Mouse (Mus musculus) kidney, adult 18-20 months (tissue): ENCODE measurements around the gene Atmin.
A peak's percentile ranks its signal among the peaks of the same experiment; 100 is the strongest.

Experiments used
- DNase-seq: peaks from one replicate; pipeline ENCODE4 v3.0.0; 2021

Atmin gene

DNA sequence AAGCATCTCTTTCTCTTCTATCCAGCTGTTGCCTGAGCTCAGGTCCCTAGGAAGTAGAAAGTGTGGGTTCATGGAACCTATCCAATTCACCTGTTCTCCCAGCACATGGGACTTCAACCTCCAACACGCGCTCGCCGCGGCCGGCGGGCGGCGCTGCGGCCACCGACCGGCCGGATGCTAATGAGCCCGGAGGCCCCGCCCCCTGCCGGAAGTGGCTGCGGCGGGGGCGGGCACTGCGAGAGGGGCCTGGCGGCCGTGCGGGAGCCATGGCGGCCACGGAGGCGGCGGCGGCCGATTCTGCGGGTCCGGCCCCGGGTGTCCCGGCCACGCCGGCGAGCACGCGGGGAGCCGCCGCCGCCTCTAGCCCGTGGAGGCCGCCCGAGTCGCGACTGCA is at the start of gene Atmin:
TSS of gene Atmin (plus strand) at position 233 of the 394 bp plus-strand sequence.
- DNase-seq: peak; percentile 88

DNA sequence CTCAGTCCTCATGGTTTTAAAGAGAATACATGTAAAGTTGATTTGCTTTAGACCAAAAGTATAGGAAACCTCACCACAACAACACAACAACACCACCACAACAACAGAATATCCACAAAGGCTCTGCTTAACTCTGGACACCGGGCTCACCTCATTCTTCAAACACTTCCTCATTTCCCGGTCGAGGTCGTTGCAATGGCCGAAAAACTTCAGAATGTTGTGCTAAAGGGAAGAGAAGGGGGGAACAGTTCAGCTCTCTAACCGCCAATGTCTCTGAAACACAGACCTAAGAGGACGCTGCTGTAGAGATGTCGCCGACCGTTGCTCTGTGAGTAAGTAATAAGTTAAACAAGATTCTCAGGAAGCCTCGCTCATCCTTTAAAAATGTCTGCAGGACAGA is 49.3 kb upstream of the Atmin start:
- DNase-seq: no peak

DNA sequence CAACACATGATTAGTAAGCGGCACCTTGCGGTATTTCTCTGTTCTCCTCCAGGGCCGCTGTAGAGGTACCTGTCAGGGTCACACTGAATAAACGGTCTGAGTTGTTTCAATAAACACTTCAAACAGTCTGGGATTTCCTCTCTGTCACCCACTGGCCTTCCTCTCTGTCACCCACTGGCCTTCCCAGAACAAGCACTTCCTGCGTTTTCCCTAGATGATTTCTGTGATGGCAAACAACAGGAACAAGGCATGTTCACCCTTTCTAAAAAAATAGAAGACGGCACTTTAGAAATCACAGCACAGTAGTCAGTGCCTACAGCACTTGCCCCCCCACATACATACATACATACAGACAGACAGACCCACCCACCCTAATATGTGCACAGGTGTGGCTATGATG is 47.7 kb upstream of the Atmin start:
- no peak for DNase-seq

DNA sequence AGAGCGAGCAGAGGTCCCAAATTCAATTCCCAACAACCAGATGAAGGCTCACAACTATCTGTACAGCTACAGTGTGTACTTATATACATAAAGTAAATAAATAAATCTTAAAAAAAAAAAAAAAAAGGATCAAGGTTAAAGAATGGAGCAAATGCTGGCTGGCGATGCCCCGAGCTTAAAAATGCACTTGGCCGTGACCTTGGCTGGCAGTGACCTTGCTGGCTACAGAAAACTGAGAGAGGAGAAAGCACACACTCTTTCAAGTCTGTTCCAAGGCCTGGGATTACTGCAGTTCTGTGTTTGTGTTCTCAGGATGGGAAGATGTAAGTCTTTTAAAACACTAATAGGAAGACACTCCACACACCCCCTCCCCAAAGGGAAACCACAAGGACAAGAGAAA is 38.5 kb upstream of the Atmin start:
- no peak for DNase-seq

DNA sequence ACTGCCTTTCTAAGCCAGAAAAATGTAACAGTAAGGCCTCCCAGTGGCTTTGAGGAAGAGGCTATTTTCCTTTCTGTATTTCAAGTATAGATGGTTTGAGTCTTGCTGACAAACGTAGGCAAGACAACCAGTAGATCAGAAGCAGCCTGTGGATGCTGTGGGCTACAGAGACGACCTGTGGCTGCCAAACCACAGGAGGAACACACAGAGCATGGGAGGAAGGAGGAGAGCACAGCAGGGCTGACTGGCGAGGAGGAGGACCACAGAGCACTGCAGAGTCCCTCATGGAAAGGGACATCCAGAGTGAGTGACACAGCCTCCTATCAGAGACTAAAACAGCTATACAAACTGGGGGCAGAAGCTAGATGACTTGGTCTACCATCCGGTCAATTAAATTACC is 37.9 kb upstream of the Atmin start:
- DNase-seq: no peak

DNA sequence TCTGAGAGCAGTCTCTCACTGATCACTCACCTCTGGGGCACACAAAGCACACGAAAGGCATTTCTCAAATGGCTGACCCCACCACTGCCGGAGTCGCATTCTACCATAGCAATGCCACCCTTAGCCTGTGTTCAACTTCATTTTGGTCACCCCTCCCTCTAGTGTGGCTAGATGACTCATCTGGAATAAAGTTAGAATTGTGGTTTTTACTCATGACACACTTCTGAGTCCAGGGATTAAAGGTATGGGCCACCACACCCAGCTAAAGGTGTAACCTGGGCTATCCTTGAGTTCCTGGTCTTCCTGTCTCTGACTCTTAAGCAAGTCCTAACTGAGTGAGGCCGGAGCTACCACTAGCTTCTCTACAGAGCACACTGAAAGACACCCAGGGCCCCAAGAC is 37.4 kb upstream of the Atmin start:
- no peak for DNase-seq

DNA sequence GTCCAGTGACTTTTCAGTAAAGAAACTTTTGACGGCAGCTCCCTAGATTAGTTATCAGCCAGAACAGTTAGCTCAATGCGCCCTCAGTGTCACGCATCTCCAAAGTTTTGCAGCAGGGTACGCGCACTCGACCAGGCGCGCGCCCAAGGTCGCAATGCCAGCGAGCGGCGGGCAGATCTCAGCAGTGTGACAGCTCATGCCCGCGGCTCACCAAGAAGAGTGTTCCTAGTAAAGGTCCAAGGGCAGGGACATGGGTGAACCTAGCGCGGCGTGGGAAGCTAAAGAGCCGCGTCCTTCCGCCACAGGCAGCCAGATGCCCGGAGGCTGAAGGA is 22.2 kb upstream of the Atmin start:
- DNase-seq: no peak

DNA sequence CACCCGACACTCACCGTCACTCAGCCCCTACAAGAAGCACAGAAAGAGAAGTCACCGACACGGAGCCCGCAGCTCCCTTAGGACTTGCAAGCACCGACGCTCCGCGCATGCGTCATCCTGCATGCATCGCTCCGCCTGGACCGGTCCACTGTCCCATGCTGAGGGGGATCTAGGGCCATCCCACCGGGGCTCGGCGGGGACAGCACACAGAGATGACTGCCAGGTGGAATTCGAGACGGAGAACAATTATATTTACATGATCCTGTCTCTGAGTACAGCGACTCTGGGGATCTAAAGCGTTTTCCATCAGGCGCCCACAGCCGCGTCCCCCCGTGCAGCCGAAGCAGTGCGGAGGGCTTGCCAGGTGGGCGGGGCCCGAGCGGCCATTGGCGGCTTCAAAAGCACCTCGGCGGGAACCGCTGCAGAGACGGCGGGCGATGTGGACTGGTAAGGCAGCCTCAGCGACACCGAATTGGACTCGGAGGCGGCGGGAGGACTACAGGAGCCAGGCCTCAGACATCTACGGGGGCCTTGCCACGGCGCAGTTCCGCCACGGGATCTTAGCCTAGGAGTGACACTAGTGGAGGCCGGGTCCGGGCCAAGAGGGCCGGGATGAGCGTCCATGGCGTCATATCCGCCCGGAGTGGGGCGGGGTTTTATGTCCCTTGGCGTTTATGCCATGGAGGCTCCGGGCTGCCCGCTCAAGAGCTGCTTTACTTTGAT is 21.7 kb upstream of the Atmin start, which contains the start of the genes Cmc2 and Cenpn:
TSS of gene Cmc2 (minus strand) at position 119 of the 723 bp plus-strand sequence.
TSS of gene Cenpn (plus strand) at position 394 of the 723 bp plus-strand sequence.
- DNase-seq: peak; percentile 96

DNA sequence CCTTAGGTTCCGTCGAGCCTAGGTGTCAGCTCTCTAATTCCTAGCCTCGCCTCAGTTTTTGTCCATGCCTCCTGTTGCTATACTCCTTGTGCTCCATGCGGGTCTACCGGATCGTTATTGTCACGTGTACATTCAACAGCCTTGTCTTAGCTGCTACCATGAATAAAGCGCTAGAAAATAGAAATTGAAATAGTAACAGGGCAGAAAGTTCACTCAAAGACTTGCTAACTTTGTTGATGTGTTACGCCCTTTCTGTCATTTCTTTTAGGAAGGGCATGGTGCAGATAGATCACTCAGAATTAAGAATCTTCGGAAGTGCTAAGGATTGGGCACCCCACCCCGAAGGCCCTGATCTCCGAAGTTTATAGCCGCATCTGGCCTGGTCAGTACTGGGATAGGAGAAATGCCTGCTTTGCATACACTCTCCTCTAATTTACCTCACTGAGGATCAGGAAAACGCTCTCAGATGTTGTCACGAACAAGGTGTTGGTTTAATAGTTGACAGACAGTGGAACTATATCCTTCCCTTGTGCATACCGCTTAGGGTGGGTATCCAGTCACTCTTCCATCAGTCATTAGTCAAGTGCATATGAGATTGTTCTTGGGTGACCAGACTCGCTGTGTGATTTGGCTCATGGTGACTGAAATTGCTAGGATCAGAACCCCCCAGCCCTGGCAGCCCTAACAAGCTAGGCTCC is 21.0 kb upstream of the Atmin start:
- DNase-seq: peak; percentile 4

DNA sequence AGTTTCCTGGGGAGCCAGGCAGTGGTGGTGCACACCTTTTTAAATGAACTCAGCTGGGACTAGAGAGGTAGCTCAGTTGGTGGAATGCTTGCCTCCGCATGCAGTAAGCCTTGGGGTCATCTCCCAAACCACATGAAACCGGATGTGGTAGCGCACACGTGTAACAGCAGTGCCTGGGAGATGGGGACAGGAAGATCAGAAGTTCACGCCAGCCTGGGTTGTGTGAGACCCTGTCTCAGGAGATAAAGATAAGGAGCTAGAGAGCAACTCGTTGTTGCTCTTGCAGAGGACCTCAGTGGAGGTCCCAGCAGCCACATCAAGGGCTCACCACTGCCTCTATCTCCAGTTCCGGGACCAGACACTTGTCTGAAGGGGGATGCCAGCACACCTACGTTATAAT is 19.7 kb upstream of the Atmin start:
- no peak for DNase-seq

DNA sequence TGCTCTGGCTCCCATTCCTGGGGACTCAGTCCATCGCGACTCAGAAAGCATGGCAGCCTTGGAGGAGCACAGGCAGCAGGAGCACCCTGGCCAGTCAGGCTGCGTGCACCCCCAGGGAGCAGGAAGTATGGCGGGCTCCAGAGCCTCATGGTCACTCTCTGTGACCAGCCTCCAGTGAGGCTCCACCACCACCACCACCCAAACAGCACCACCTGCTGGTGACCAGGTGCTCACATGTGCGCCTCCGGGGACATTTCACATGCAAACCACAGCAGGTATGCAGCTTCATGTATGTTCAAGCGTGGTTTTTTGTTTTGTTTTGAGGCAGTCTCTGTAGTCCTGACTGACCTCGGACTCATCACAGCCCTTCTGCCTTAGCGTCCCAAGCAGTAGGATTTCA is 15.3 kb upstream of the Atmin start:
- peak; percentile 49 for DNase-seq

DNA sequence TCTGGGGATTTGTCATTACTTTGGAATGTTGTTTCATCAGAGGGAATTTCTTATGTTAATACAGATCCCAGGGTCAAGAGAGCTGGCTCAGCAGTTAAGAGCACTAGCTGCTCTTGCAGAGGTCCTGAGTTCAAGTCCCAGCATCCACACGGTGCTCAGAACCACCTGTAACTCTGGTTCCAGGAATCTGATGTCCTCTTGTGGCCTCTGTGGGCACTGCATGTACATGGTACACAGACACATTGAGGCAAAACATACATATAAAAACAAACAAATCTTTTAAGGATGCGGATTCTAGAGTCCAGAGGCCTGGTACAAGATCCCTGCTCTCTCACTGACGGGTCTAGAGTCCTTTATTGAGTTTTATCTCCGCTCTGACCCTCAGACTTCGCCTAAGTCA is 14.6 kb upstream of the Atmin start:
- DNase-seq: no peak

DNA sequence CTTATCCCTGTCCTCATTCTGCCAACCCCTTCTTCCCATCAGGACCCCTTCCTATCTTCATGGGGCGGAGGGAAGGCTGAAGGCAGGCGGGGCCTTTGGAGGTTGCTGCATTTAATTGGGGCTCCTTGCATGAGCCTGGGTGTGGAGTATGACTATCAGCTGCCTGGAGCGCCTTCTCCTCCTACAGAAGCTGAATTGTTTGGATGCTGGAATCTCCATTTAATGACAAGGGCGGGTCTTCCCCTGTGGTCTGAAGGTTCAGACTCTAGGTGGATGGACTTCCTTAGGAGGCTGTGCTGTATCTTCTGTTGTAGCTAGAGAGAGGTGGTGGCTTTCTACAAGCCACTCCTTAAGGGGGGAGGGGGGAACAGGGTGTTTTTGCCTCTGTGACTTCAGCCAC is 8.2 kb upstream of the Atmin start:
- no peak for DNase-seq

DNA sequence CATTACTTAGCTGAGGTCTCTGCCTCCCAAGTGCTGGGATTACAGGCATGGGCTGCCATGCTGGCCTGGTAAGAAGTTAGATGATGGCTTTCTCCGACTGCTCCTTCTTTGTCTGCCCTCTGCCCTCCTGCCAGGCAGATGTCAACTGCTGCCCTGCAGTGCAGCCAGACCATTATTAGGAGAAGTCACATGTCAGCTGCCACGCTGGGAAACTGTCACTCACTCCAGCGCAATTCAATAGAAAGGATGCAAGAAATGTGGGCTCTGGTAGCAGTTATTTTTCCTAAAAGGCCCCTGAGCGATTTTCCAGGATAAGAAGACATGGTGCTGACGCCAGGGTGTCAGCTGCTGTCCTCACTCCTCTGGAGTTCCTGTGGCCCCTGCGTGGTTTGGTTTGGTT is 7.7 kb upstream of the Atmin start:
- DNase-seq: no peak

DNA sequence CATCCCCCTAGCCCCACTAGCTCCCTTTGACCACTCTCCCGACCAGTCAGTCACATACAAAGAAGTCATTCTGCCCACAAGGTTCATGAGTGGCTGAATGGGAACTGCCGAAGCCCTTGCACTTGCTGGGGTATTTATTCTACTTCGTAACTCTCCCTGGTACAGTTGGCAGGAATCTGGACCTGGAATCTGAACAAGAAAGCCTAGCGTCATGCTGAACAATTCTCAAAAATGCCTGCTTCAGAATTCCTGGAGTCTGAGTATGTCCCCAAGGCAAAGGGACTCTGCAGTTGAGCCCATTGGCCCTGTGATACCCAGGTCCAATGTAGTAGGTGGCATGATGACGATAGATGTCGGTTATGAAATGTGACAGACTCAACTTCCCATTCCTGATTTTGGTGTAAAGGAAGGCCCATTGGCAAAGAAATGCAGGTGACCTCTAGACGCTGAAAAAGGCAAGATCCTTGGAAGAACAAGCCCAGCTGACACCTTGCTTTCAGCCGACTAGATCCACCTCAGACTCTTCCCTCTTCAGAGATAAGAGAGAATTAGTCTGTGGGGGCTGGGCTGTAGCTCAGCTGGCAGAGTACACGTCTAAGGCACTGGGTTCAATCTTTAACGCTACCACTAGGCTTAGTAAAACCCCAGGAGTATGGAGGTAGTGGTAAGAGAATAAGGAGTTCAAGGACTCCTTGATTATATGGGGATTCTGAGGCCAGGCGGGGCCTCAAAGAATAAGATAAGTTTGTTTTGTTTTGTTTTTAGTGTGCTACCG is 722 bp upstream of the Atmin start:
- DNase-seq: no peak

DNA sequence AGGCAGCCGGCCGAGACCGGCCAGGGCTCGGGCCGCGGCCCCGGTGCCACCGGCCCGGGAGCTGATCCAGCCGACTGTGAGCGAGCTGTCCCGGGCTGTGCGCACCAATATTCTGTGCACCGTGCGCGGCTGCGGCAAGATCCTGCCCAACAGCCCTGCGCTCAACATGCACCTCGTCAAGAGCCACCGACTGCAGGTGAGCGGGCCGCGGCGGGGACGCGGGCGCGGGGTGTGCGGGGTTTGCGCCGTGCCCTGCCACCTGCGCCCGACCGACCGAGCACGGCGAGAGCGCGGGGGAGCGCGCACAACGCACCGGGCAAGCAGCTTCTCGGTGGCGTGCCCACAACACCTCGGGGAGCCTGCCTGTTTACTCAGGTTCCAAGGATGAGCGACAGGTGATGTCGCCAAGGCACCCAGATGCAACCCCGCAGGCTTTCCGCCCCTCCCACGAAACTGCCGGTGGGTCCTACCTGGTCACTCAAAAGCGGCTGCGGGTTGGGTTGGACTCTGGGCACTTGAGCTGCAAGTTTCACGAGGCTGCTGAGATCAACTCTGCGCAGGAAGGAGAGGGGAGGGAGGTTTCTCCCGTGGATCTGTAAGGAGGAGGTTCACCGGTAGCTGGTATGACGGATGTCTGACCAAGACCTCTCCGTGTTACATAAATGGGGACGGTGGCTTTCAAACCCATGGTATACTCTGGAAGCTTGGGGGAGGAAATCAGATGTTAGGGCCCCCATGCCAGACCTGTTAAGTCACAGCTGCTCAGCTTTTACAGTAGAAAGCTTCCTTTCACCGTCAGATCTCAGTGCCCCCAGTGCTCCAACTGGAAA is 577 bp downstream of the Atmin start:
- peak; percentile 47 for DNase-seq

DNA sequence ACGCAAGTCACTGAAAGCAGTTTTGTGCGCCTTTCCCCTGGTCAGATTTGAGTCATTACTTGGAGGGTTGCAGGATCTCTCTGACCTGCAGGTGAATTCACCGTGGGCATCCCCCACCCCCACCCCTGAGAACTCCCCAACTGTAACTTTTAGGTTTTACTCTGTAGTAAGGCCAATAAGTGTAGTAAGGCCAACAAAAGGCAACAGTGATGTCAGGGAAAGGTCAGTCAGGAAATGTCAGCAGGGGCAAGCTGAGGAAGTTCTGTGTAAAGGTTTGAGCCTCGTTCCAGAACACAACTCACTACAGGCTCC is 1.1 kb downstream of the Atmin start:
- no peak for DNase-seq

DNA sequence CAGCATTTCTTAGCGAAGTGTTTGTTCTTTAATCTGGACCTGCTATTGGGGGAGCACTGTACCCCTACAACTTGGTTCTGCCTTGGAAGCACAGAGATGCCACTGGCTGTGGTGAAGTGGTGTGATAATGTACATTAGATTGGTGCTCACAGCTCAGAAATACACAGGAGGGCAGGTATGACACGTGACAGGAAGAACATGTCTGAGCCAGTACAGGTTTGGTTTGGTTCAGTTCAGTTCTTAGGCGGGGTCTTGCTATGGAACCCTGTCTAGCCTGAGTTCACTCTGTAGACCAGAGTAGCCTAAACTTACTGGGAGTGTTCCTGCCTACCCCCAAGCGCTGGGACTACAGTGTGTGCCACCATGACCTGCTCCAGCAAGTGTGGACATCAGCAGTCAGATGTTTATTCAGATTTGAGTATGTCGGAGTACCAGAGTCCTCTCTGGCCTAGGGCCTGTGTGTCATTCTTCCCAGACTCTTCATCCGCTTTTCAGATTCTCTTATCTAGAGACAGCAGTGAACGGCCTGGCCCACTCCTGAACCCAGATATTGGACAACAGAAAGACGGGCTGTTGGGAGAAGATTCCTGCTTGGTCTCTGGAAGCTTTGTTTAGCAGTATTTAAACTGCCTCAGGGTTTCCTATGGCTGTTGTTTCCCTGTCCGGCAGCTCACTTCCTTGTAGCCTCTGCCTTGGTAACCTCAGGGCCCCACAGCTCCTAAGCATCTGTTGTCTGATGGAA is 2.1 kb downstream of the Atmin start:
- DNase-seq: no peak

DNA sequence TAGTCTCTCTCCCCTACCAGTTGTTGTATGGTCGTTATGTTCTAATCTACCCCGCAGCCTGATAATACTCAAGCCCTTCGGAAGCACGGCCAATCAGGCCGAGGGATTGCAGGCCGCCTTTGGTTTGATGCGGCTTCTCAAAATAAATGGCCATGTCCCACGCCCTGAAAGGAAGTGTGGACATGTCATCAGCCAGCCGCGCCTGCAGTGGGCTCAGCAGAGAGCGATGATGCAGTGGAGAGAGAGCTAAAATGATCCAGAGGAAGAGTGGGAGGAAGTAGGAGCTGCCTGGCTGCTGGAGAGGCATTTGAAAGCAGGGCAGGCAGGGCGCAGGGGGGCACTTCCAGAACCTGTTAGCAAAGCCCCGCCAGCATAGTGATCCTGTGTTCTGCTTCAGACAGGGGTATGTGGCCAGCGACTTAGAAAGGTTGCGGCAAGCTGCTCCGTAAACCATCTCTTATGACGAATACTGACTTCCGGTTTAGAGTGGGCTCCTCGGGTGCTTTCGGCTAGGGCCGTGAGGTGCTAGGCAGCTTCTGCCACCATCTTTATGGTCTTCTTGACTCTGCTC is 3.2 kb downstream of the Atmin start:
- no peak for DNase-seq

DNA sequence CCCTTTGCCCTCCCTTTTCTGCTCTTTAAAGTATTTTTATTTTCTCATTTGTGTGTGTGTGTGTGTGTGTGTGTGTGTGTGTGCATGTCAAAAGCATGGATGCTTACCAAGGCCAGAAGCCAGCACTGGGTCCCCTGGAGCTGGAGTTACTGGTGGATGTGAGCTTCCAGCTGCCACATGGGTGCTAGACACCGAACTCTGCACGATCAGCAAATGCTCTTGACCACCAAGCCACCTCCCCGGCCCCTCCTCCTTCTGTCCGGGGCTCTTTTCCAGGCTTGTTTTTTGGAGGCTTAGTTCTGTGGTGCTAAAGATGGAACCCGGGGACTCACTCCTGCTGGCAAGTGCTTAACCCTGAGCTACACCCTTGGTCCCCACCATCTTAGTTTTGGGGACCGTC is 3.7 kb downstream of the Atmin start:
- no peak for DNase-seq

DNA sequence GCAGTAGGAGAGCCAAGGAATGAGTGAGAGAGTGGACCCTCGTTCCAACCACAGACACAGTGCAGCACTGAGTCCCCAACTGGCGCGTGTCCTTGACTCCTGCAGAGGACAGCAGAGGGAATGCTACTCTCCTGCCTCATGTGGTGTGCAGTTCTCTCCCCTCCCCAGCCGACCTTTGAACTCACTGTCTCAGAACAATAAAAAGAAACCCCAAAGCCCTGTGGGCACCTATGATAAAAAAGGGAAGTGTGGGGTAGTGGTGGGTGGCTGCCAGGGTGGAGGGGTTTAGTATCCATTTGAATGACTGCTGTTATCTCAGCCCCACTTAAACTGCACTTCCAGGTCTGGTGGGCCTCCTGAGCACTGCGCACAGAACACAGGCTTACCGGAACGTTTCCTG is 4.4 kb downstream of the Atmin start:
- no peak for DNase-seq

DNA sequence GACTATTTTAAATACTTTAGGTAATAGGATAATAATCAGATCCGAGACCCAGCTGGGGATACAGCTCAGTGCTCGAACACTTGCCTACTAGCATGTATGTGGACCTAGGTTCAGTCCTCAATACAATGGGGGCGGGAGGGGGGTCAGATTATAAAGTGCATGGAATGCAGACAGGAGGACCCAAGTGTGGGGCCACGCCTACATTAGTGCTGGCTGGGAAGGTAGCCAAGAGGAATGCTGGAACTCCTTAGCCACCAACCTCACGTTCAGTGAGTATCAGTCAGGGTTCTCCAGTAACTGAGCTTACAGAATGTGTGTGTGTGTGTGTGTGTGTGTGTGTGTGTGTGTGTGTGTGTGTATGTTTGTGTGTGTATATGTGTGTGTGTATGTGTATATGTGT is 8.2 kb downstream of the Atmin start:
- peak; percentile 49 for DNase-seq
